Mouse (Mus musculus) embryo, embryonic 10.5 days (tissue): ENCODE measurements at regions not wholly inside any gene's neighbourhood (a gene's known extent, or its start where the extent isn't known, plus 50 kb on each side); places are given as distances from the start of the nearest gene placed in this dataset.

Source experiments
- DNase-seq: peaks from one replicate; pipeline ENCODE4 v3.0.0-alpha.2; 2015; ENCODE audit warnings: low spot score

GRCm38 (mm10) chr10:118624368-118624767 is 183.5 kb downstream of the Ifng start:
- no peak for DNase-seq

- DNase-seq = no peak
Observed at GRCm38 (mm10) chr10:118628000-118628399, 187.2 kb downstream of the Ifng start.

GRCm38 (mm10) chr10:118629360-118630040 is 188.7 kb downstream of the Ifng start:
- DNase-seq = no peak

GRCm38 (mm10) chr10:118631786-118632185 is 190.9 kb downstream of the Ifng start:
- DNase-seq = no peak

GRCm38 (mm10) chr10:118632187-118632586 is 191.3 kb downstream of the Ifng start:
- no peak for DNase-seq

GRCm38 (mm10) chr10:118633429-118633828 is 192.6 kb downstream of the Ifng start:
- DNase-seq = no peak

GRCm38 (mm10) chr10:118639097-118639496 is 198.3 kb downstream of the Ifng start:
- DNase-seq = no peak

GRCm38 (mm10) chr10:118640121-118640809 is 199.4 kb downstream of the Ifng start:
- peak; percentile 3 for DNase-seq

GRCm38 (mm10) chr10:118640810-118641427 is 200.1 kb downstream of the Ifng start:
- DNase-seq = peak; percentile 26

GRCm38 (mm10) chr10:118643622-118644021 is 202.8 kb downstream of the Ifng start:
- DNase-seq = no peak

- DNase-seq = no peak
Observed at GRCm38 (mm10) chr10:118648111-118648510, 207.3 kb downstream of the Ifng start.

- no peak for DNase-seq
Observed at GRCm38 (mm10) chr10:118656561-118656960, 213.4 kb downstream of the Dyrk2 start.

- no peak for DNase-seq
Observed at GRCm38 (mm10) chr10:118666009-118666408, 204.0 kb downstream of the Dyrk2 start.

GRCm38 (mm10) chr10:118675816-118676465 is 194.1 kb downstream of the Dyrk2 start:
- DNase-seq = peak; percentile 62

GRCm38 (mm10) chr10:118678750-118679418 is 191.1 kb downstream of the Dyrk2 start:
- DNase-seq = no peak

GRCm38 (mm10) chr10:118679507-118679906 is 190.5 kb downstream of the Dyrk2 start:
- no peak for DNase-seq

- no peak for DNase-seq
Observed at GRCm38 (mm10) chr10:118680896-118681295, 189.1 kb downstream of the Dyrk2 start.

GRCm38 (mm10) chr10:118683356-118683755 is 186.7 kb downstream of the Dyrk2 start:
- no peak for DNase-seq

- DNase-seq = no peak
Observed at GRCm38 (mm10) chr10:118699292-118699691, 170.7 kb downstream of the Dyrk2 start.

- no peak for DNase-seq
Observed at GRCm38 (mm10) chr10:118700115-118700514, 169.9 kb downstream of the Dyrk2 start.

GRCm38 (mm10) chr10:118706020-118706419 is 164.0 kb downstream of the Dyrk2 start:
- DNase-seq = no peak

GRCm38 (mm10) chr10:118709718-118710117 is 160.3 kb downstream of the Dyrk2 start:
- no peak for DNase-seq
